In the genomic region with DNA sequence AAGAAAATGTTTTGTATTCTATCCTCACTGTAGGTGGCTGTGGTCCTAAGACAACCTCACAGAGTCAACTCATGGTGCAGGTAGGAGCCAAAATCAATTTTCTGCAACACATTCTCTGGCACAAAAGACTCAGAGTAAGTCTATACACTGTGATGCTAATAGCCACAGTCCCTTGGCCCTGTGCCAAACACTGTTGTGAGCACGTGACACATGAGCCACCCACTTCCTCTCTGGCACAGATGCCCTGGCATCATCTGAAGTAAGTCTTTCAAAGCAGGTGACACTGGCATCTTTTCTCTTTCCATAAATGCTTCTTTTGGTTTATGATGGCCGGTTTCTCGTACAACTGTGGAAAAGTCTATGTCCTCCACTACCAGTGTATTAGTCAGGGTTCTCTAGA, we compare ENCODE assay signal across 9 mouse cellular contexts. TPM values are rescaled to one million over a fixed set of nuclear protein-coding genes. Genes with fewer than 3 reads are reported as not detected.
DNase-seq lines count a peak whose midpoint lies in the region; ATAC-seq lines count a peak whose summit lies in the region.
"Had no signal": no experiment of that assay in that cellular context is flagged by ENCODE, and none has a peak within 500 bp of the region (broad histone marks: within the 10 kb centered on the region; RNA-seq: fewer than 3 reads in every experiment).

No protein-coding gene starts in this region.

- DNase-seq in gastrocnemius, postnatal 10 days, result peak; percentile 16
- DNase-seq in gastrocnemius, postnatal 25 days, result no peak
- DNase-seq in 416B (ENCODE audit: low read depth), result peak; percentile 62
- peak; percentile 29 to 32 for DNase-seq in right cerebral cortex, adult 2 months (ENCODE audit: low spot score in 2 of 2)
- no peak for DNase-seq in adrenal gland, postnatal 10 days
- DNase-seq in cerebellum, adult 11-12 months, result no peak
- no peak for DNase-seq in Muller cell, postnatal 12 days (ENCODE audit: inconsistent ontology term)
- DNase-seq: kidney, adult 18-20 months had no signal

- peak; percentile 87 for ATAC-seq in activated CD4-positive, CD25-positive, alpha-beta regulatory T cell, adult 4 months

RNA-seq across cellular contexts. Expression of gene Tagap, which starts 23.4 kb away (rescaled TPM):
- 1 to 10 TPM; 1.4 to 1.5 TPM for total RNA-seq in gastrocnemius, postnatal 10 days (2021)
- 1 to 10 TPM; 1.8 TPM for total RNA-seq in gastrocnemius, postnatal 25 days (2021)
- polyA plus RNA-seq in activated CD4-positive, CD25-positive, alpha-beta regulatory T cell, adult 4 months (2017; shearing (Covaris generic)), result 100 to 1,000 TPM in 1 of 2 experiments, 10 to 100 TPM in 1; 88.1 to 107 TPM
- 1 to 10 TPM; 4.5 to 4.6 TPM for total RNA-seq in adrenal gland, postnatal 10 days (2021)

RNA-seq across cellular contexts. Expression of gene Rsph3a, which starts 43.1 kb away (rescaled TPM):
- 10 to 100 TPM; 21.1 to 26.2 TPM for total RNA-seq in gastrocnemius, postnatal 10 days (2021)
- 10 to 100 TPM; 21.9 to 23.1 TPM for total RNA-seq in gastrocnemius, postnatal 25 days (2021)
- 10 to 100 TPM; 21.3 to 34.9 TPM for polyA plus RNA-seq in activated CD4-positive, CD25-positive, alpha-beta regulatory T cell, adult 4 months (2017; shearing (Covaris generic))
- 10 to 100 TPM; 43.0 to 43.9 TPM for total RNA-seq in adrenal gland, postnatal 10 days (2021)

Comparison
In these comparisons a context has a peak if more than half of its experiments do, and no peak if none do; other contexts are left out.
1. DNase-seq: peak in gastrocnemius, postnatal 10 days (single experiment), 416B (single experiment) and right cerebral cortex, adult 2 months (2 of 2); none in gastrocnemius, postnatal 25 days (single experiment), adrenal gland, postnatal 10 days (single experiment), cerebellum, adult 11-12 months (single experiment) and Muller cell, postnatal 12 days (single experiment).